Mouse (Mus musculus): ENCODE data around the gene Map3k20. TPM values are rescaled to one million over a fixed set of nuclear protein-coding genes. Genes with fewer than 3 reads are reported as not detected.
A peak's percentile ranks its signal among the peaks of the same experiment; 100 is the strongest.

Map3k20 gene
- polyA plus RNA-seq, 1 experiment from 2014 or later = 5.9 TPM

DNA sequence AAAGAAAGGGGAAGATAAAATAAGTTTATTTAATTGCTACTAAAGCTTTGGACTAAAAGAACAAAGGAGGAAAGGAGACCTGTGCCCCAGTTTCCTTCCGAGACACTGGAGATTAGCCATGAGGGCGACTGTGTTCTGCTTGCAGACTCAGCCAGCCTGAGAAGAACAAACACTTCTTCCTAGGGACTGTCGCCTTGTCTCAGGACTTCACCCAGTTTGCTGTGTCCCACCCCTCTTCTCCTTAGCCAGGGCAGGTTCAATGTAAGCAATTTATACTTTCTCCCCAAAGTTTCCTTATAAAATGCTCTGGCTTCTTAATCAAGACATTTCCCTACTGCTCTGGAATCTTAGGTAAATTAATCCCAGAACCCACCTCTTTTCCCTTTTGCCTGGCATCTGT is 168.1 kb downstream of the Map3k20 start:
- Histone ChIP-seq H3K27me3 (peaks cover 12% of the 10 kb centered on the region; the same call in 1 of the 2 replicates), H3K36me3 (ENCODE audit: poor library complexity, severe bottlenecking) (no peaks in the 10 kb centered on the region), H3K27ac (no peak overlapping the region), H3K9me3 (replicated peaks) (no peaks in the 10 kb centered on the region), H3K4me1 (peaks cover 8% of the 10 kb centered on the region; the same call in 1 of the 2 replicates), H3K4me3 (no peak overlapping the region), H3K9ac (no peak overlapping the region), H3K4me2 (no peak overlapping the region)
- 28% methylated on average over 3 of the region's 3 CpGs for WGBS
- no peak for ATAC-seq

DNA sequence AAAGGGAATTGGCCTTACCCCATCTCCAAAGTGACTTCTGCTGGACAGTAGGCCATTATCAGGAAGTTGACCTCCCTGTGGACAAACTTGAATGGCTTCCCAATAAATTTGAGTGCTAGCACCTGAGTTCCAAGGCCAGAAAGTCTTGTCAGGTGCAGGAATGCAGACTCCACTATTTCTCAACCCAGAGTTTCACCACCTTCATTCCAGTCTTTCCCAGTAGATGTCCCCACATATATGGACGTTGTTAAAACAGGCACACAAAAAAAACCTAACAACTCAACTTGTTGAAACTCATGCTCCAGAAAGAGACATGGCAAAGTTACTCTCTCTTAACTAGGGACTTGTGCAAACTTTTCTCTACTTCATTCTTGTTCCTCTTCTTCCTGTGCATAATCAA is 170.8 kb downstream of the Map3k20 start:
- no peak overlapping the region for H3K27ac ChIP-seq
- ATAC-seq = no peak
- peaks cover 9% of the 10 kb centered on the region; the same call in 1 of the 2 replicates for H3K27me3 ChIP-seq
- no peaks in the 10 kb centered on the region for H3K36me3 ChIP-seq (ENCODE audit: poor library complexity, severe bottlenecking)
- peaks cover 8% of the 10 kb centered on the region; the same call in 1 of the 2 replicates for H3K4me1 ChIP-seq
- 67% methylated on average over 1 of the region's 1 CpGs for WGBS
- no peaks in the 10 kb centered on the region for H3K9me3 ChIP-seq (replicated peaks)
- H3K4me2 ChIP-seq = no peak overlapping the region
- H3K9ac ChIP-seq = no peak overlapping the region
- no peak overlapping the region for H3K4me3 ChIP-seq

DNA sequence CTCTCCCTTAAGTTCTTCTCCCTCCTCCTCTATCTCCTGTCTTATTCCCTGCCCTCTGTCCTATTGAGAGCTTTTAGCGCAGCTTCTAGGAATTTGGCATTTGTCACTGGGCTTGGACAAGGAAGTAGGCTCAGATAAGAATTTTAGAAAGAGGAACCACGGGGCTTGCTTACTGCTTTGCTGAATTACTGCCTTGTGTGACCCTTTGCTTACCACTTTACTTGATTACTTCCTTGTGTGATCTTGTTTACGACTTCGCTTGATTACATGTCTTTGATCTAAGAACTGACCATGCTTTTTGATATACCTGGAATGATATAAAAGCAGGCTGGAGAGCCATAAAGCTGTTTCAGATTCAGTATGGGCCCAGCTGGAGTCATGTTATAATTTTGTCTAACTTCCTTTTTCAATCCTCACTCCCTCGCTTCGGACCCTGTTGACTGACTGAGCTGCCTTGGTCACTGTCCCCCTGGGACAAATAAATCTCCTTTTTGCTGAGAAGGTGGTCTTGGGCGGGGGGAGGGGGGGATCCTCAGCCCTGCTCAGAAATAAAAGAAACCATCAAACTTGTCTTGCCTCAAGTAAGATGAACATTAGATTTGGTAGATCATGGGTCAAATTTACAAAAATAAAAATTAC is 179.1 kb downstream of the Map3k20 start:
- no peak overlapping the region for H3K9ac ChIP-seq
- H3K36me3 ChIP-seq (ENCODE audit: poor library complexity, severe bottlenecking) = no peaks in the 10 kb centered on the region
- H3K4me1 ChIP-seq = no peaks in the 10 kb centered on the region
- no peak overlapping the region for H3K4me2 ChIP-seq
- H3K4me3 ChIP-seq = no peak overlapping the region
- no peaks in the 10 kb centered on the region for H3K9me3 ChIP-seq (replicated peaks)
- no peak for ATAC-seq
- WGBS = 85% methylated on average over 7 of the region's 7 CpGs
- H3K27ac ChIP-seq = no peak overlapping the region
- H3K27me3 ChIP-seq = 0 out of 2 replicates have a peak, but pooled peaks cover 3% of the 10 kb centered on the region

DNA sequence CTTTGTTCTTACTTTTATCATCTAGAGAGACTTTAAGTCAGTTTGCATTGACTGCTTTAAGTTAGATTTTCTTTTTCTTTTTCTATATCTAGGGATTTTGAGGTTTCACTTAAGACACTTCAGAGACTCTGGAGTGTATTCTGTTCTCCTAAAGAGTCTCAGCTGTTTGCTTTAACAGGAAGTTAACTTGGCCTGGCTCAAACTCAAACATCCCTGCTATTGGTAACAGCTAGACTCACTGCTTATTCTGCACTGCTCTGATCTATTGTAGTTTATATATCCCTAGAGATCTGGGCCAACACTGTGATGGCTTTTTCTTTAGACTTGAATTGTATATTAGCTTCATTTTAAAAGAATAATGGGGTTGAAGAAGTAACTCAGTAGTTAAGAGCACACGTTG is 182.2 kb downstream of the Map3k20 start:
- ATAC-seq = no peak
- Histone ChIP-seq H3K36me3 (ENCODE audit: poor library complexity, severe bottlenecking) (no peaks in the 10 kb centered on the region), H3K27me3 (0 out of 2 replicates have a peak, but pooled peaks cover 3% of the 10 kb centered on the region), H3K9ac (no peak overlapping the region), H3K4me3 (no peak overlapping the region), H3K4me2 (no peak overlapping the region), H3K4me1 (no peaks in the 10 kb centered on the region), H3K9me3 (replicated peaks) (no peaks in the 10 kb centered on the region), H3K27ac (no peak overlapping the region)
- WGBS = 90% methylated on average over 1 of the region's 1 CpGs

DNA sequence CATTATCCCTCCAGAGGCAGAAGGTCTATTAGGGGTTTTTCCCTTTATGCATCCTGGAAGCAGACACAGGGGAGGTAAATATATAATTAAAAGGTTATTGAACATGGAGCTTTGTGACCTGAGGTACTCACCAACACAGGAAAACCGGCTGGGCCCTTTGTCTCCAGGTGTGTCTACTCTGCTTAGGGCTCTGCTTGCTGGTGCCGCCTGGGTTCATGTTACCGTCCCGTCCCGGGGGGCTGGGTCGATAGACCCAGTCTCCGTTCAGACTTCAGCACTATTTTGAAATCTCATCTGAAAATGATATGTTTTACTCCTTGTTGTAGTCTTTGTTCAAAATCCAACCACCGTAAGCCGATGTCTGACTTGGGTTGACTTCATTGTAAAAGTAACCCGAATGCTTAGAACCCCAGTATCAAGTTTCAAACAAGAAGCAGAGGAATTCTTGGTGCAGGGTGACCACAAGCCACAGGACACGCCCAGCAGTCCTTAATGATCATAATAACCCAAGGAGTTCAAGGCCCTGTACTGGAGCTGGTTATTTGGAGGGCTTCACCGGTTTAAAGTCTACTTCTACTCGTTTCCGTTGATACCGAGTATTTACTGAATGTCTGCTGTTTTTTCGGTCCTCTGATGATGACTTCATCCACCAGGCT is 186.1 kb downstream of the Map3k20 start:
- Histone ChIP-seq H3K4me3 (no peak overlapping the region), H3K4me2 (no peak overlapping the region), H3K4me1 (peaks cover 13% of the 10 kb centered on the region), H3K27ac (no peak overlapping the region), H3K9me3 (replicated peaks) (no peaks in the 10 kb centered on the region), H3K9ac (no peak overlapping the region), H3K27me3 (peaks cover 14% of the 10 kb centered on the region), H3K36me3 (ENCODE audit: poor library complexity, severe bottlenecking) (no peaks in the 10 kb centered on the region)
- 80% methylated on average over 16 of the region's 16 CpGs for WGBS
- no peak for ATAC-seq

DNA sequence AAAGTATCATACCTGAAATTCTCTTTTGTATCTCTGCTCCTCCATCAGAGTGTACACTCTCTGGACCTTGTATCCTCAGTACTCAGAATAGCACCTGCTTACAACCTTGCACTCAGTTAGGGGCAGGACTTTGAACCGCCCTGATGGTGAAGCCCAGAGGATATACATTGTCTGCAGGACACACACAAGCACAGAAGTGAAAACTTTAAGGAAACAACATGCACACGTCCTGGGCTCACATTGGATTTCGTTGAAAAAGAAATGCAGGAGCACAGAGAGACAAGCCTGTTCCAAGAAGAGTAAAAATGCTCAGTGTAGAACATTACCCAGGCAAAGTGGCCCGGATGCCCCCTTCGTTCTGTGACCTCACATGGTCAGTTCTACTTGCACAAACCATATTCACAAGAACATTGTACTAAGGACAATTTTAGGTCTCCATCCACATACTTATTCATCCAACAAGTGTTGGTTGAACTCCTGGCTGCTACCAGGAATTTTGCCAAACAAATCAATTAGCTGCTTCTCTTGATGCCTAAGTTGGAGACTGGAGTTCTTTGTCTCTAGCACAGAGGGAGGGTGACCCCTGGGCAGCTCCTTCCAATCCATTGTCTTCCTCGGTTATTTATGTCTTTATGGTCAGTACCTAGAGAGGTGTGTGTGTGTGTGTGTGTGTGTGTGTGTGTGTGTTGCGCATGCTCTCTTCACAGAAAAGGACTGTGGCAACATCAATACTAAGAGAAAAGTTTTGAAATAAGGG is 189.3 kb downstream of the Map3k20 start:
- WGBS = 19% methylated on average over 7 of the region's 7 CpGs
- H3K9ac ChIP-seq = no peak overlapping the region
- peaks cover 41% of the 10 kb centered on the region for H3K4me1 ChIP-seq
- ATAC-seq = no peak
- no peaks in the 10 kb centered on the region for H3K9me3 ChIP-seq (replicated peaks)
- no peak overlapping the region for H3K27ac ChIP-seq
- H3K4me3 ChIP-seq = no peak overlapping the region
- peaks cover 12% of the 10 kb centered on the region for H3K27me3 ChIP-seq
- peaks cover 2% of the 10 kb centered on the region; the same call in 1 of the 2 replicates for H3K36me3 ChIP-seq (ENCODE audit: poor library complexity, severe bottlenecking)
- H3K4me2 ChIP-seq = peak overlapping the region; percentile 75; the same call in 1 of the 2 replicates

DNA sequence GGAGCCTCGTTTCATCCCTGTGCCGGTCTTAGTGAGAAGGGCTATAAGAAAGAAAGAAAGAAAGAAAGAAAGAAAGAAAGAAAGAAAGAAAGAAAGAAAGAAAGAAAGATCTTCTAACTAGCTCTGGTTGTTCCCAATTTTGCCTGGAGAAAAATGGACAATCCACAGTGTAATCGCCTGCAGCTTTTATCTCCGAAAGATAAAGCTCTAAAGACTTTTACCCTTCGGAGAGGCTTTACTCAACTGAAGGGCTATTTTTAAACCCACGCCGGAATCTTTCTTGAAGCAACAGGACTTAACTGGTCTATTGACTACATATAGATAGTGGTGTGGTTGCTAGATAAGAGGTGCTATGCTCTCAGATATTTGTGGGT is 190.0 kb downstream of the Map3k20 start:
- H3K9me3 ChIP-seq (replicated peaks) = no peaks in the 10 kb centered on the region
- no peak for ATAC-seq
- WGBS = 1% methylated on average over 7 of the region's 7 CpGs
- H3K4me3 ChIP-seq = peak overlapping the region; percentile 85
- H3K36me3 ChIP-seq (ENCODE audit: poor library complexity, severe bottlenecking) = peaks cover 8% of the 10 kb centered on the region
- H3K4me2 ChIP-seq = peak overlapping the region; percentile 75
- peak overlapping the region; percentile 86 for H3K9ac ChIP-seq
- peaks cover 12% of the 10 kb centered on the region for H3K27me3 ChIP-seq
- peak overlapping the region; percentile 87; the same call in 1 of the 2 replicates for H3K27ac ChIP-seq
- peaks cover 48% of the 10 kb centered on the region for H3K4me1 ChIP-seq

DNA sequence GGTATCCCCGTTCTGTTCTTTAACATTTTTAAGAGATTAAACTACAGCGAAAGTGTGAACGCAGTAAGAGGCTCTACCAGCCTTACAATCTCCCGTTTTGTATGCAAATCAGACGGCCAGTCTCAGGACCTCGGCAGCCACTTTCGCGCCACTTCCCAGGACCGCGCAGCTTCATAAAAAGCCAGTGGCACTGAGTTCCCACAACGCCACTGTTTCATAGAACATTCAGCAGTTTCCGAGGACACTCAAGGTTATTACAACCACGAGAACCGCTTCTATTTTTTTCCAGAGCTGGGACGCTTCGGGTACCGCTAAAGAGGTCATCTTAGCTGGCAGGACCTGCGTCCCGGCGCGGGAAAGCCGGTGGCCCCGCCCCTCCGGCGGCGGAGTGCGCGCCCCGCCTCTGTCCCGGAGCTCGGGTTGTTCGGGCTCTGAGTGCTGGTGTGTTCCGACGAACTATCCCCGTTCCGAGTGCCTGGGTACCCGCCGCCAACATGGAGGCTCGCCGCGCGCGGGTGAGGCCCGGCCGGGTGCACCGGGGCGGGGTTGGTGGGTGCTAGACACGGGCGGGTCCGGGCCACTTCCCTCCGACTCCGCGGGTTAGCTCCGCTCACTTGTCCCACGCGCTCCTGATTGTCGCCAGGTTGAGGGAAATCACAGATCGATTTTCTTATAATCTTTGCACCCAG is 190.5 kb downstream of the Map3k20 start, which contains the start of gene Cdca7:
Gene Cdca7, plus strand, starts transcription at position 363 of the 689 bp plus-strand sequence.
- Histone ChIP-seq H3K27ac (peak within 1 kb of the TSS; percentile 87), H3K4me2 (peak within 1 kb of the TSS; percentile 75), H3K4me3 (peak within 1 kb of the TSS; percentile 85), H3K36me3 (ENCODE audit: poor library complexity, severe bottlenecking) (peaks cover 13% of the 10 kb centered on the region), H3K27me3 (peaks cover 12% of the 10 kb centered on the region), H3K4me1 (peaks cover 54% of the 10 kb centered on the region), H3K9ac (peak within 1 kb of the TSS; percentile 86), H3K9me3 (replicated peaks) (no peaks in the 10 kb centered on the region)
- ATAC-seq = peak; percentile 80
- under 1% methylated on average over 58 of the region's 58 CpGs for WGBS

DNA sequence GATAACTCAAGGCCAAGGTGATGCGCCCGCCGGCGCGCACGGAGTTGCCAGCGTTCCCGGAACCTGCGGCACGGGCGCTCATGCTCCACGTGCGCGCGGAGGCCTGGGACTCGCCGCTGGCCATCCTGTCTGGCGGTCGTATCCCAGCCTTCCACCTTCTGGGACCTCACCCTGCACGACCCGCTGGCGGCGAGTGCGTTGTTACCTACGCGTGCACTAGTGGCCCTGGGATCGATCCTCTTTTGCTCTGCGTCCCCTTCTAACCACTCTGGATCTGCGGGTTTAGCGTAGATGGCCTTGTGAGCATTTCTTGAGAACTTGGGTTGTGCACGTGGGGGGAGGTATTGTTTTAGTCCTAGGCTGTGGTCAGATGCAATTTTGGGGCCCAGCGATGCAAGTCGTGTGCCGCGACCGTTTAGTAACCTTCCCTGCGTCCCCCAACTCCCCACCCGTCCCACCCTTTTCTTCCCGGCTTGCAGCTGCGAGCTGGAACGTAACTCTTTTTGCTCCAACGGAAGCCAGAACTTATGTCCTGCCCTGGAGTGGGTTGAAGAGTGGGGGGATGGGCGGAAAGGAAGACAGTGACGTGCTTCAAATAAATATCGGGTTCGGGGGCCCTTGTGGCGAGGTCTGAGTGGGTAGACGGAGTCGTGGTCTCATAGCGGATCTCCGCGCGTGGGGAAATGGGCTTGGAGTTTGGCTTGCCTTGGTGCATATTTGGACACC is 191.2 kb downstream of the Map3k20 start:
- peak overlapping the region; percentile 86 for H3K9ac ChIP-seq
- peaks cover 12% of the 10 kb centered on the region for H3K27me3 ChIP-seq
- H3K4me2 ChIP-seq = peak overlapping the region; percentile 75
- H3K4me1 ChIP-seq = peaks cover 54% of the 10 kb centered on the region
- ATAC-seq = peak; percentile 39
- H3K36me3 ChIP-seq (ENCODE audit: poor library complexity, severe bottlenecking) = peaks cover 18% of the 10 kb centered on the region
- H3K27ac ChIP-seq = peak overlapping the region; percentile 87
- peak overlapping the region; percentile 85 for H3K4me3 ChIP-seq
- WGBS = under 1% methylated on average over 53 of the region's 53 CpGs
- no peaks in the 10 kb centered on the region for H3K9me3 ChIP-seq (replicated peaks)

DNA sequence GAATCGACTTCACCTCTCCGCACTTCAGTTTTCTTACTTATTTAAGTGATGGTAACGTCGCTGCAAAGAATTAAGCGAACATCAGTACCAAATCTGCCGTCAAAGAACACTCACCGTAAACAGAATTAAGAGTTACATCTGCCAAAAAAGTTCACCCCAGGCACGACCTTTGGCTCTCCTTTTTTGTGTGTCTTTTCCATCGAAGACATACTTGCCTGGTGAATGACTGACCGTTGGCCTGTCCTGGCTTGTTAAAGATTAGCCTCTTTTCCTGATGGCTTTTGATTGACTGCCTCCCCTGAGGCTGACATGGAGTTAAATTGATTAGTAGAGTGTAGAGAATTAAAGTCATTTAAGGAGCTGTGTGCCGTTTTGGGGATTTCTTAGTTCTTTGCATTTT is 191.8 kb downstream of the Map3k20 start:
- H3K27me3 ChIP-seq = peaks cover 12% of the 10 kb centered on the region
- WGBS = 1% methylated on average over 11 of the region's 11 CpGs
- H3K36me3 ChIP-seq (ENCODE audit: poor library complexity, severe bottlenecking) = peaks cover 24% of the 10 kb centered on the region
- ATAC-seq = no peak
- peak overlapping the region; percentile 87 for H3K27ac ChIP-seq
- peak overlapping the region; percentile 85 for H3K4me3 ChIP-seq
- H3K4me2 ChIP-seq = peak overlapping the region; percentile 75
- H3K4me1 ChIP-seq = peaks cover 59% of the 10 kb centered on the region
- H3K9ac ChIP-seq = peak overlapping the region; percentile 86
- no peaks in the 10 kb centered on the region for H3K9me3 ChIP-seq (replicated peaks)

DNA sequence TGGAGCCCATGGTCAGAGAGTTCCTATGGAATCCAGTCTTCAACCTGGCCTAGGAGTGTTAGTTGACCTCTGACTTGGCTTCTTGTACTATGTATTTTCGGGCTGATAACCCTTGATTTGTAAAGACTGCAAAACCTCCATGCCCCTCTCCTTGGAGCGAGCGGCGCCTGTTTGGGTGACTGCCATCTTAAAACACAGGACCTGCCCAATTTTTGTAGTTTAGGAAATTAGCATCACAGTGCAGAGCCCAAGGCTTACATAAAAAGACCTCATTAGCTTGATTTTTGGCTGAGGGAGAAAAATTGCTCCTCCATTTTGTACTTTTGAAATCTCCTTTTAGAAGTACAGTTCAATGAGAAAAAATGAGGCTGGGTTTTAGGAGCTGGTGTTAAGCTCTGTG is 192.7 kb downstream of the Map3k20 start:
- H3K27me3 ChIP-seq = peaks cover 11% of the 10 kb centered on the region
- H3K9me3 ChIP-seq (replicated peaks) = no peaks in the 10 kb centered on the region
- peak overlapping the region; percentile 87 for H3K27ac ChIP-seq
- peak overlapping the region; percentile 86; the same call in 1 of the 2 replicates for H3K9ac ChIP-seq
- peaks cover 33% of the 10 kb centered on the region for H3K36me3 ChIP-seq (ENCODE audit: poor library complexity, severe bottlenecking)
- peak overlapping the region; percentile 85 for H3K4me3 ChIP-seq
- peaks cover 60% of the 10 kb centered on the region for H3K4me1 ChIP-seq
- WGBS = 31% methylated on average over 4 of the region's 4 CpGs
- no peak for ATAC-seq
- H3K4me2 ChIP-seq = peak overlapping the region; percentile 75
